Mouse (Mus musculus) Patski (cell line): ENCODE results near the gene Eif4enif1. TPM values are rescaled to one million over a fixed set of nuclear protein-coding genes. Genes with fewer than 3 reads are reported as not detected.
A peak's percentile ranks its signal among the peaks of the same experiment; 100 is the strongest.
"Not testable (repeated sequence)": the region's sequence is repeated elsewhere in the genome, so short reads cannot be mapped to it uniquely, and the experiment has no call there.

ENCODE experiments used
- ATAC-seq: fragments of 100-300 bp; one replicate; pipeline ENCODE4 v1.8.0; 2021
- CTCF ChIA-PET: fragments of 350-600 bp; sonication (Branson Sonifier 250); formaldehyde crosslinking; loops from one replicate; lab custom pipeline; 2022; ENCODE audit warnings: inconsistent platforms; lab: Charles Lee
- POLR2A ChIA-PET: fragments of 350-600 bp; sonication (Branson Sonifier 250); formaldehyde crosslinking; loops from one replicate; lab custom pipeline; 2022; ENCODE audit warnings: antibody characterized with exemption, inconsistent platforms; lab: Charles Lee
- DNase-seq: peaks from one replicate; pipeline ENCODE4 v3.0.0-alpha.2; 2011; ENCODE audit warnings: low read depth, low spot score
- H3K27me3 ChIP-seq: fragments of 371-371 bp; one replicate; pipeline ENCODE4 v1.5.1; 2021
- CTCF ChIP-seq: fragments of 100-300 bp; IDR thresholded peaks from one replicate; pipeline ENCODE4 v1.5.1; 2021
- in situ Hi-C: fragments of 300-500 bp; cut with MboI; formaldehyde crosslinking; loops from 3 replicates; pipeline ENCODE4 v1.11.1; 2018; ENCODE audit warnings: low pct_unique_long_range_greater_than_20kb, mixed read lengths
- polyA plus RNA-seq: library from polyadenylated mRNA; unstranded; gene quantifications from one replicate; pipeline ENCODE4 v1.2.3, GENCODE M21; 2021

The Eif4enif1 gene
- polyA plus RNA-seq, 1 experiment from 2014 or later = 69.8 TPM

DNA sequence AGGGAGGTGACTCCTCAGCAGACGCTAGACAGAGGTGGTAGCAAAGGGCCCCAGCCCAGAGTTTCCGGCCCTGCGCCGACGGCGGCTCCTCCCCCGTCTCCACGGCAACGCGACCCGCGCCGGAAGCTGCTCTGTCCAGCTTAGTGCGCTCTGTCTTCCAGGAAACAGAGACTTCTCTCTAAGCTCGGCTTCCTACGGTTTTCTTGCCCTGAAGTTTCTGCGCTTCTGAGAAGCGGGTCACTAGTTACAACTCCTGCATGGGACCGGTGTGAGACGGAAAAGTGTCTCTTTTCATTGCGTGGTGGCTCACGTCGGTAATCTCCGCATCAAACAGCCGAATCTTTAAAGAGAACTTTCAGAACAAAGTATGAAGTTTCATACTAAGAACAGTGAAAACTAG is 8.8 kb upstream of the Eif4enif1 start, which contains the start of gene Sfi1:
Gene Sfi1 (minus strand): TSS at position 101 of the 400 bp plus-strand sequence.
- ATAC-seq (no peak), DNase-seq (no peak)
- in situ Hi-C loops = no loop called here
- H3K27me3 ChIP-seq = no peaks in the 10 kb centered on the region
- ChIA-PET POLR2A (interaction anchor here (0.9 to 19.5 kb wide), 5 partner anchors 8 to 96 kb away, joined by 3 to 411 read pairs (median 9); partner anchors contain the start of gene Patz1), CTCF (interaction anchor here (0.8 to 21.3 kb wide), 5 partner anchors 13 to 56 kb away, joined by 3 to 2208 read pairs (median 7); no protein-coding TSS in a partner anchor)
- no peak for TF ChIP-seq CTCF

DNA sequence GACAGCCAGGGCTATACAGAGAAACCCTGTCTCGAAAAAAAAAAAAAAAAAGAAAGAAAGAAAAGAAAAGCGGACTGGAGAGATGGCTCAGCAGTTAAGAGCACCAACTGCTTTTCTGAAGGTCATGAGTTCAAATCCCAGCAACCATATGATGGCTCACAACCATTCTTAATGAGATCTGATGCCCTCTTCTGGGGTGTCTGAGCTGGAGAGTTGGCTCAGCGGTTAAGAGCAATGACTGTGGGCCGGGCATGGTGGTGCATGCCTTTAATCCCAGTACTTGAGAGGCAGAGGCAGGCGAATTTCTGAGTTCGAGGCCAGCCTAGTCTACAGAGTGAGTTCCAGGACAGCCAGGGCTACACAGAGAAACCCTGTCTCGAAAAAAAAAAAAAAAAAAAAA is 1.6 kb upstream of the Eif4enif1 start:
- POLR2A ChIA-PET = interaction anchor here (1.2 kb wide), 2 partner anchors 7 to 8 kb away, joined by 3 to 4 read pairs; partner anchors contain the start of gene Sfi1
- ATAC-seq, DNase-seq, in situ Hi-C loops, H3K27me3 ChIP-seq: not testable (repeated sequence)
- CTCF ChIA-PET = interaction anchor here (21.3 kb wide), 1 partner anchor 28 kb away, joined by 2208 read pairs; no protein-coding TSS in a partner anchor

DNA sequence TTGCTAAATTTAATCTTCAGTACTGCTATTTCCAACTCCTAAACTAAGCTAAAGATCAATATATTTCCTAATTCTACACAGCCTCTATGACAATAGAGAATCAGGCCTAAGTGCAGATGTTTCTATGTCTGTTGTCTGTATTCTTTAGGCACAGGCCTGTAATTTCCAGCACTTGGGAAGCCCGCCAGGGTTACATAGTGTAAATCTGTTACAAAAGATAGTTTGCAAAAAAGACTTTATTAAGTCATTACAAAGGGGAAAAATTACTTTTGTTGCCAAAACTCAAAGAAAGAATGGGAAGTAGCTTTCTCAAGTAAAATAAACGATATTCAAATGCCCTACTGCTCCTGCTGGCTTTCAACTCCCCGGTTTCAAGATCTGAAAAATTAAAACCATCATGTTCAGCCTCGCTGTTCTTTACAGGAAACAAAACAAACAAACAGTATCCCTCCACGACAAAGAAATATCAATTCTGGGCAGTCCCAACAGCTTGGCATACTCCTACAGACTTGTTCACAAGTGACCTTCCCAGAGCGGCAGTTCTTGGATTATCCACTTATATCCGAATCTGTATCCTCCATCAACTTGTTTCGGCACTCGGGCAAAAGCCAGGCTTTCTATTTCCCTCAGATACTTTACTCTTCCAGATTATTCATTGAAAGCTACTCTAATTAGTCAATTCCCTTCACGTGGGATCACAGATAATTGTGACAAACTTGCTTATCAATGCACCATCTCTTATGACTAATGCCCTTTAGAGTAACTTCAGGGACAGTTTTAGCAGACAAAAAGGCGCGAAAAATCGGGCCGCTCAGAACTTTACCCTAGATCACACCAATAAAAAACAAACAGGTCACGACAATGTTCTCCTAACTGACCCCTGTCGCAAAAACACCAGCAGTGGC is 614 bp upstream of the Eif4enif1 start:
- no peaks in the 10 kb centered on the region for H3K27me3 ChIP-seq
- DNase-seq = peak; percentile 31
- in situ Hi-C loops = no loop called here
- no peak for ATAC-seq
- ChIA-PET POLR2A (interaction anchor here (0.6 to 1.2 kb wide), 3 partner anchors 8 to 180 kb away, joined by 3 read pairs; partner anchors contain the start of genes Patz1 and Sfi1), CTCF (interaction anchor here (21.3 kb wide), 1 partner anchor 29 kb away, joined by 2208 read pairs; no protein-coding TSS in a partner anchor)
- TF ChIP-seq CTCF = no peak

DNA sequence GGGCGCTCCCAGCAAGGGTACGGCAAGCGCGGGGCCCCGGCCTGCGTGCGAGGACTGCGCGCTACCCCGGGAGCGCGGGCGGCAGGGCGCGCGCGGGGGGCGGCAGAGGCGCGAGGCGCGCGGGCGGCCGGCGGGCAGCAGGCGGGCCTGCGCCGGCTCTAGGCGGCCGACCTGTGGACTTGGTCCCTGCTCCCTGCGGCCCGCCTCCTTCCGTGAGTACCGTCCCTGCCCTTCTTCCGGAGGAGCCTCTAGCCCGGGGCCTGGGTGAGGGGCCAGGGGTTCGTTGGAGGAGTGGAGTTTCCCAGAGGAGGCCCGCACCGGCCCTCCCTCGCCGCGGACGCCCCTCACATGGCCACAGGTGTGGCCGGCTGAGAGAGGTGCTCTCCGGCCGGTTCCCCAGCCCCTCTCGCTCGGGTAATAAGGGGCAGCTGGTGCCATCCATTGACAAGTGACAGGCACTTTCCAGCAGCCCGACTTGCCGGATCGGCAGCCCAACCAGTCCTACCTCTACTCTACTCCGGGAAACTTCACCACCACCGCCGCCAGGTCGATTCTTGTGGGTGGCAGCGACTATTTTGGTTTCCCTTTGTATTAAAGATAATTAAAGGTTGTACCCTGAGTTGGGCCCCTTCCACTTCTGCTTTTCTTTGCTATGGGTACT is 719 bp downstream of the Eif4enif1 start:
- ChIA-PET CTCF (no interaction called here), POLR2A (interaction anchor here (1.0 to 1.4 kb wide), 4 partner anchors 15 to 88 kb away, joined by 3 to 5 read pairs (median 3); partner anchors contain the start of gene Drg1)
- H3K27me3 ChIP-seq = no peaks in the 10 kb centered on the region
- ATAC-seq (peak; percentile 26), DNase-seq (no peak)
- in situ Hi-C loops = no loop called here
- no peak for TF ChIP-seq CTCF

DNA sequence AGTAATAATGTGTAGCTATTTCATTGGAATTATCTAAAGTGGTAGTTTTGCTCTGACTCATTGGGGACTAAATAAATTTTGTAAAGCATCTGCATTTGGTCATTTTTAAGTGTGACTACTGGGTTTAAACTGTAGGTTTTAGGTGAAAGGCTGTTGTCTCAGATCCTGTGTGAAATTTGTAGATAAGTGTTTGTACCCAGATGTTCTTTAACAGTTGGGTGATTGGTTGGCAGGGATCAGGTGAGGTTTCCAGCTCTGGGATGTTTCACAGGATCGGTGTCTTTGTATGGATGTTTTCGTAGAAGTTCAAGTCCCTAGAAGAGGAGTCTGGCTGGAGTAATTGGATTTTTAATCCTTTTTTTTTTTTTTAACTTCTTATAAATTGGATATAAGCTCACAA is 1.6 kb downstream of the Eif4enif1 start:
- ChIA-PET POLR2A (interaction anchor here (0.6 to 1.6 kb wide), 7 partner anchors 14 to 87 kb away, joined by 3 to 6 read pairs (median 3); partner anchors contain the start of gene Drg1), CTCF (interaction anchor here (1.5 kb wide), 1 partner anchor 34 kb away, joined by 3 read pairs; no protein-coding TSS in a partner anchor)
- DNase-seq (no peak), ATAC-seq (no peak)
- in situ Hi-C loops = no loop called here
- no peak for TF ChIP-seq CTCF
- H3K27me3 ChIP-seq = no peaks in the 10 kb centered on the region

DNA sequence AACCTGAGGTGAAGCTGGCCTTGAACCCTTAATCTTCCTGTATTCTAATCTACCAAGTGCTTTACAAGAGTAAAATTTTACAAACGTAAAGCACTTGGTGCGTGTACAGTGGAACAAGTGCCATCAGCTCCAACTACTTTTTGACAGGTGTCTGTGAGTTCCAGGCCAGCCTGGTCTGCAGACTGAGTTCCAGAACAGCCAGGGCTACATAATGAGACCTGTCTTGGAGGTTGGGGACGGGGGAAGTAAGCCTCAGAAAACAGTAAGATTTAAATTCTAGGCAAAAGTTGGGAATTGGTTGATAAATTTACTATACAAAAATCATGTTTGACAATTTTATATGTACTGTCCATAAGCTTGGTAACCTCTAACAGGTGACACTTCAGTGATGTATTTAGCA is 3.0 kb downstream of the Eif4enif1 start:
- ChIA-PET CTCF (interaction anchor here (0.7 to 2.3 kb wide), 4 partner anchors 13 to 28 kb away, joined by 3 to 7 read pairs (median 3); partner anchors contain the start of gene Sfi1), POLR2A (interaction anchor here (0.7 kb wide), 1 partner anchor 169 kb away, joined by 4 read pairs; no protein-coding TSS in a partner anchor)
- H3K27me3 ChIP-seq = no peaks in the 10 kb centered on the region
- TF ChIP-seq CTCF = no peak
- in situ Hi-C loops = no loop called here
- DNase-seq (no peak), ATAC-seq (no peak)

DNA sequence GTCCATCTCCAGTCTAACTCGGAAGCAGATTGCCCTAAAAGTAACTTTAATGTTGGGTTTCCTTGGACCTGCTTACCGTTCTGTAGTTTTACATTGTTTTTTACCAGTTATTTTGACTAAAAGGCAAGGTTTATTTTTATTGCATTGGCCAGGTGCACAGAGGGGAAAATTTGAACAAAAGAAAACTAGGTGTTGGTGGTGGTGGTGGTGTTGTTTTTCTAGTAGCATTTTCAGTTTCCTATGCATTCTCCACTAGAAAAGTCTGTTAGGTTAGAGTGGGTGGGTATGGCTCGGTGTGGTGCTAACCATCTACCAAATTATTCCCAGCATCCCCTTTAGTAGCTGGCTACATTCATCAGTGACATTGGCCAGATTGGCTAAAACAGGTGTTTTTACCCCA is 4.6 kb downstream of the Eif4enif1 start:
- no peaks in the 10 kb centered on the region for H3K27me3 ChIP-seq
- TF ChIP-seq CTCF = no peak
- no peak for DNase-seq
- ChIA-PET POLR2A (interaction anchor here (0.6 to 1.0 kb wide), 3 partner anchors 39 to 56 kb away, joined by 3 to 4 read pairs (median 3); no protein-coding TSS in a partner anchor), CTCF (interaction anchor here (1.0 to 2.3 kb wide), 3 partner anchors 14 to 108 kb away, joined by 3 to 7 read pairs (median 3); partner anchors contain the start of gene Sfi1)
- no peak for ATAC-seq
- in situ Hi-C loops = no loop called here

DNA sequence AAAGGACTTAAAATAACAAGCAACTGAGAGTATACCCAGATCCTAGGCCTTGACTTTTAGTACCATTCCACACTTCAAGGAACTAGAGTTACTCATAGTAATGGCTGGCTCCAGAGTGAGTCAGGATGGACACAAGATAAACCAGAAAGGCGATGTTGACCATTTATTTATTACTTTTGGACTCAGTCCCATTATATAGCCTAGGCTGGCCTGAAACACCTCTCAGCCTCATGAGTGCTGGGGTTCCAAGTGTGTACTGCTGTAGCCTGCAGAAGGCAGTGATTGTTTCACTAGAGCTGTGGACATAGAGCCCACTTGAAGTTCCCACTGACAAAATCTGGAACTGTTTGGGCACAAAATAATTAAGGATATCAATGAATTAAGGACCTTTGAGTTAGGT is 10.3 kb downstream of the Eif4enif1 start:
- POLR2A ChIA-PET = no interaction called here
- in situ Hi-C loops = no loop called here
- CTCF ChIA-PET = no interaction called here
- ATAC-seq (no peak), DNase-seq (no peak)
- no peak for TF ChIP-seq CTCF
- H3K27me3 ChIP-seq = no peaks in the 10 kb centered on the region

DNA sequence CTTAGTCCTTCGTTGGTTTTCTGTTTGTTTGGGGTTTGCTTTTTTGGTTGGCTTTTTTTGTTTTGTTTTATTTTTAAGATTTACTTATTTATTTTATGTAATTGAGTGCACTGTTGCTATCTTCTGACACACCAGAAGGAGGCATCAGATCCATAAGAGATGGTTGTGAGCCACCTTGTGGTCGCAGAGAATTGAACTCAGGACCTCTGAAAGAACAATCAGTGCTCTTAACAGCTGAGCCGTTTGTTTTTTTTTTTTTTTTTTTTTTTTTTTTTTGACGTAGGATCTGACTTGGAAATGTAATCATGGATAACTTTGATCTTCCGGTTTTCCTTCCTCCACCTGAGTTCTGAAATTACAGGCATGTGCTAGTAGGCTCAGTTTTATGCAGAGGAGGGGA is 20.9 kb downstream of the Eif4enif1 start:
- TF ChIP-seq CTCF = peak; percentile 46
- POLR2A ChIA-PET = interaction anchor here (1.2 kb wide), 1 partner anchor 22 kb away, joined by 3 read pairs; no protein-coding TSS in a partner anchor
- CTCF ChIA-PET = interaction anchor here (1.0 to 1.8 kb wide), 2 partner anchors 20 to 24 kb away, joined by 3 to 5 read pairs; no protein-coding TSS in a partner anchor
- H3K27me3 ChIP-seq = no peaks in the 10 kb centered on the region
- DNase-seq (no peak), ATAC-seq (no peak)
- in situ Hi-C loops = no loop called here

DNA sequence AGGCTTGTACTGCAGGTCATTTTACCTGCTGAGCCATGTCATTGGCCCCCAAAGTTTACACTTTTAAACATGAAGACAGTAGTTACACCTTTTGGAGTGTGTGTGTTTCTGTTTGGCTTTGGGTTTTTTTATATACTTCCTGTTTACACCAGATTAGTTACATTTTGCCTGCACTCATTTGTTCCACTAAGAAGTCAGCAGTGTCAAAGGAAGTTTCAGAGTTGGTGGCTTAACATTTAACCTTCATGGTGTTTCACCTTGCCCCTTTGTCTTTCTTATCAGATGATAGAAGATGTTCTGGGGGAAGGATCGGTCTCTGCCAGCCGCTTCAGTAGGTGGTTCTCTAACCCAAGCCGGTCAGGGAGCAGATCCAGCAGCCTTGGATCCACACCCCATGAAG is 24.9 kb downstream of the Eif4enif1 start:
- H3K27me3 ChIP-seq = no peaks in the 10 kb centered on the region
- ATAC-seq (no peak), DNase-seq (no peak)
- in situ Hi-C loops = no loop called here
- ChIA-PET POLR2A (no interaction called here), CTCF (interaction anchor here (1.6 kb wide), 1 partner anchor 8 kb away, joined by 4 read pairs; no protein-coding TSS in a partner anchor)
- no peak for TF ChIP-seq CTCF
